Mouse (Mus musculus): Measurements from ENCODE around the gene Mpp2.

Gene Mpp2

DNA sequence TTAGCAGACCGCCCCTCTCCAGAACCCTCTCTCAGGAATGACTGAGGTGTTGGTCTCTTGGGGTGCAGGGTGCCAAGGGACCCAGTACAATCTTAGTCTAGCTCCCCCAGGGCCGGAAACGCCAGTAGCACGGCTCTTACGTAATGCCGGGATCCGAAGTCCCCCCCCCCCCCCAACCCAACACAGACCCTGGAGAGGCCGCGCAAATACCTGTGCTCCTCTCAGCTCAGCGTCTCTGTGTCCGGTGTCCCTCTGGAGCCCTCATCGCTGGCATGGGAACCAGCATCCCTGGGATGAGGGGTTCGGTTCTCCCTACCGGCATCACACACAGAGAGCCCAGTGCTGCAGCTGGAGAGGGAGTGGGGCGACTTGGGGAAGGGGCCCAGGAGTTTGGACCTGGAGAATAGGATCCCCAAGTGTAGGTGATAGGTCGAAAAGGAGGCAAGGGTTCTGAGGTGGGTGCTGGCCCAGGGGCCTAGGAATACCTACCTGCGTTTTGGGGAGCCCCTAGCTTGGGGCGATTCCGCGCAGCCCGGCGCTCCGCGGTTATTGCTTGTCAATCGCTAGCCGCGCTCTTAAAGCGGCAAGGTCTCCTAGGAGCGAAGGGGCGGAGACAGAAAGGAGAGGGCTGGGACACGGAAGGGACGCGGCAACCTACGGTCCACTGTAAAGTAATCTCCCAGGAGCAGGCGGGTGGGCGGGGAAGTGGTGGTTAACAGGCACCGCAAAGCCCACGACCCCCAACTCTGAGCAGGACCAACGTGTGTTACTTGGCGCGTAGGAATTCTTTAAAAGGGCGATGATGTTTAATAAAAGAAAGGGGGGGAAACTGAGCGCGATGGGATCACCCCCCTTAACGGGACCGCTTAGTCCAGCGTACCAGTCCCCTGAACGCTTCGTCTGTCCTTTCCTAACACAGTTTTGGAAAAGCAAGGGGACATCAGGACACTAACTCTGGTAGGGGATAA, at the start of gene Mpp2:
Gene Mpp2, minus strand, starts transcription at position 585 of the 968 bp plus-strand sequence.
- DNase-seq (ENCODE audit: low spot score) = peak; percentile 82

DNA sequence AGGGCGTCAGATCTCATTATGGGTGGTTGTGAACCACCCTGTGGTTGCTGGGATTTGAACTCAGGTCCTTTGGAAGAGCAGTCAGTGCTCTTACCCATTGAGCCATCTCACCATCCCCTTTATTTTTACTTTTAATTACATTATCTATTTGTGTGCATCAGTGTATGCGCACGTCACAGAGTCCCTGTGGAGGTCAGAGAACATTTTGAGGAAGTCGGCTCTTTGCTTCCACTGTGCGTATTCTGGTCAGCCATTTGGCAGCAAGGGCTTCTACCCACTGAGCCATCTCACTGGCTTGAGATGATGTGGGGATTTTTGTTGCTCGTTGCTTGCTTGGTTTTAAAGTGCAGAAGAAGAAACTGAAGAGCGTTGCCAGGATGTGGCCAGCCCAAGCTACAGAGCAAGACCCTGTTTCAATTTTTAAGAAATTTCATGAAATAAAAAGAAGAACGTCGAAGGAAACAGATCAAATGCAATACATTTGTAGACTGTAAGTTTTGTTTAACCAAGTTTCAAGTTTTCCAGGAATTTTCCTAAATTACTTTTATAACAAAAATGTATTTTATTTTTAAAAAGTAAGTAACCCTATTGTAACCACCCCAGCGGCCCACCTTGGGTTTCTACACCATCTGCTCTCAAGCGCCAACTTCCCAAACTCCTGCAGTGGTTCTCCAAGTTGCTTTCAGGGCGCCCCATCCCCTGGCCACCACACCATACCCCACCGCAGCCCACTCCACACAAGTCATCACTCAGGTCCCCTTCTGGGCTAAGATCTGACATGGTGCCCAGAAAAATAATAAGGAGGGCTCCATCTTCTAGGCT, 49.5 kb upstream of the Mpp2 start:
- DNase-seq (ENCODE audit: low spot score) = no peak

DNA sequence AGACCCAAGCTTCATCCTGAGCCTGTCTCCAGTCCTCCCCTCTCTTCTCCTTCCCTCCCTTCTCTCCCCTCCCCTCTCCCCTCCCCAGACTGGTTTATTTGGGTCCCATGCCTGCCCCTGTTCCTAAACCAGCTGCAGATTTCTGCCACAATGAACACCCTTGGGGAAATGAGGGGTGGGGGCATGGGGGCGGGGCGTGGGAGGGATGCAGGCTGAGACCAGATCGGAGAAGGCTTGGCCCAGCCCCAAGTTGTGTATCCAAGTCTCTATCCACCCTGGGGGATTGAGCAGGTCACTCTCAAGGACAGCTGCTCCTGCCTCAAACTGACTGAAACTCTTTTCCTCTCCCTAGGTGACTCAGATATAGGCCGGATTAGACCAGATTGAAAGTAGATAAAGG, 46.2 kb upstream of the Mpp2 start:
- no peak for DNase-seq (ENCODE audit: low spot score)

DNA sequence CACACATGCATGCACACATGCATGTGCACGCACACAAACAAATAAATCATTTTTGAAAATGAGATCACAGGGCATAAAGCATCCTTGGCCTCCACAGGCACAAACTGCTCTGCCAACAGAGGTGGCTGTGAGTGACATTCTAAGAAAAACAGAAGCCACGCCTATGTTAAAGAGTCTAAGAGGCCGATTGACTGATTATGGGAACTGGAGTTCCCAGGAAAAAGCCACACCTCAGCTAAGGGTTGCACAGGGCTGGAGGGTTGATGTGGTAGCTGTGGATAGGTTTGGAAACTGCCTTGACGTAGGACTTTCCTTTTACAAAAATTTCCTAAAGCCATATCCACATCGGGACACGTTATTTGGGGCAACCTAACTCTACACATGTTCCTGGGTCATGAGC, 29.1 kb upstream of the Mpp2 start:
- no peak for DNase-seq (ENCODE audit: low spot score)

DNA sequence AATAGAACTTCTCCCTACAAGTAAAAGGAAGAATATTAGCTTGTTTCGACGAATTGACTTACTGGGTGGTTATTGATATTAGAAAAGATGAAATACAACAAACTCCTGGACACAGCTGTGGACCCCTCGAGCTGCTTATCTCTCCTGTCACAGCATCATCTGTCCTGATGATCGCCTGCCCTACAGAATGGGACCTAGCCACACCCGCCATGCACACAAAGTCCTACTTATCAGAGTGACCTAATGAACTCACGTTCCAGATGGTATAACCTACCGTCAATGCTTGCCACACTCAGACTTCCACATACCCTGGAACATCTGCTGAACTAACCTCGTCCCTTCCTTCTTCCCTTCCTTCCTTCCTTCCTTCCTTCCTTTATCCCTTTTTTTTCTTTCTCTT, 27.9 kb upstream of the Mpp2 start:
- no peak for DNase-seq (ENCODE audit: low spot score)

DNA sequence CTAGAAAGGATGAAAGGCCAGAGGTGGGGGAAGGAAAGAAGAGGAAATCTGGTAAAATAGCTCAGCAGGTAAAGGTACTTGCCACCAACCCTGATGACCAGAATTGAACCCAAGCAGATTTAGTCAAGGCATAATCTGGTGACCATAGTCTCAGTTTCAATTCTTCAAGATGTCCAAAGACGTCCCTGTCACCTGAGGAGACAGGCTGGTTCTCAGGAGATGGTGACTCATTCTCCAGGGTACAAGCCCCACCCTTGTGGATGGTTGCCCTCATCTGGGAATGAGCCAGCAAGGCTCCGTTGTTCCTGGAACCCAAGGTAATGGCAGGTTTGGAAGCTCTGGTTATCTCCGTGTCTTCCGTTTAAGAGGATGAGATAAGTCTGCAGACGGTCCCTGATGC, 23.3 kb upstream of the Mpp2 start:
- no peak for DNase-seq (ENCODE audit: low spot score)

DNA sequence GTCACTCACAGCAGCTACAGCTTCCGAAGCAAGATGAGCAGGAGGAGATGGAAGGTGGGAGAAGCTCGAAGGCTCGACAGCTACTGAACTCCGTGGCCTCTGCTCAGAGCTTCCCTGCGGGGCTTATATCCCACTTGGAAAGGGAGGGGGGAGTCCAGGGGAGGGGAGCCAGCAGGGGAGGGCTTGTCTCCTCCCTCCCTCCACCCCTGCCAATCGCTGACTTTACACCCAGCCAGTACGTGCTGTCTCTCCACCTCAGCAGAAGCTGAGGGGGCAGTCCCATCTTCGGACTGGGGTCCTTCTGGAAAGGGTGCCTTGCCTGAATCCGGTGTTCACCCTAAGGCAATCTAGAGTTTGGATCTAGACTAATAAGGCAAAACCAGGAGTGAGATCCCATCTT, 19.4 kb upstream of the Mpp2 start, which contains the start of gene Pyy:
Gene Pyy, minus strand, starts transcription at position 101 of the 400 bp plus-strand sequence.
- no peak for DNase-seq (ENCODE audit: low spot score)

DNA sequence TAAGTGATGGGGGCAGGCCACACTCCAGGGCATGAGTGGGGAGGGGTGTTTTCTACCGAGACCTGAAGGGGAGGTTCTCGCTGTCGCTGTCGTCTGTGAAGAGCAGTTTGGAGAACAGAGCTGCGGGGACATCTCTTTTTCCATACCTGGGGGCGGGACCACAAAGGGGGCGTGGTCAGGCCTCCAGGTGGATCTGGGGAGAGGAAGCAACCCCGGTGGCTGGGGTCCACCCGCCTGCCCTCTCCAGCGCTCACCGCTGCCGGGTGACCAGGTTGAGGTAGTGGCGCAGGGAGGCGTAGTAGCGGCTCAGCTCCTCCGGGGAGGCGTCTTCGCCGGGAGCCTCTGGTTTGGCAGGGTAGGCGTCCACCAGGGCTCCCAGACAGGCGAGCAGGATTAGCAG, 18.6 kb upstream of the Mpp2 start:
- no peak for DNase-seq (ENCODE audit: low spot score)

DNA sequence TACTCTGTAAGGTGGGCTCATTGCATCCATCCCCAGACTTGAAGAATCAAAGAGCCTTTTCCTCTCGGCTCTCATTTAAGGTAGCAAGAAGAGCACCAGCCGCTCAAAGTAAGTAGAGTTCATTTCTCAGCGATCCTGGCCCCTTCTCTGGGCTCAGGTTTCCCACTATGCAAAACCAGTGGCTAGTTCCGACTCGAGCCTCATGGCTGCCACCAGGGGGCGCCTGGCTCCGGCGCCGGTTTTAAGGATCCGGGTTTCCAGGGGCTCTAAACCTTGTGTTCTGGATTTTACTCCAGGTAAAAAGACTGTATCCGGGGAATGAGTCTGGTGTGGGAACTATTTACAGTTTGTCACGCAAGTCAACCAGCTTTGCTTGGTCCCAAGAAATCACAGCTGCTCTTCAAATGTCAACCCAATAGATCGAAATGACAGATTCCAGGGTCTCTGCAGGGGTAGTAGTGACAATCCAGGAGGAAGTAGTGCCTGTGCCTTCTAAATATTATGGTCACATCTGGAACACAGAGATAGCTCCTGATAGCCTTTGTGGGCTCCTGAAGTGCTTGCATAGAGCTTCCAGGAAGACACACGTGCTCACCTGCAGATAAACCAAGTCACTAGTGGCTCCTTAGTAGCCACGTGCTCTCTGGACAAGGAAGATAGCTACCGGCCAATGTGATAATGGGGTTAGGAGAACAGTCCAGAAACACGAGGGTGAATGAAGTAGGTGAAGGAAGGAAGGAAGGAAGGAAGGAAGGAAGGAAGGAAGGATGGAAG, 14.4 kb upstream of the Mpp2 start:
- peak; percentile 85 for DNase-seq (ENCODE audit: low spot score)

DNA sequence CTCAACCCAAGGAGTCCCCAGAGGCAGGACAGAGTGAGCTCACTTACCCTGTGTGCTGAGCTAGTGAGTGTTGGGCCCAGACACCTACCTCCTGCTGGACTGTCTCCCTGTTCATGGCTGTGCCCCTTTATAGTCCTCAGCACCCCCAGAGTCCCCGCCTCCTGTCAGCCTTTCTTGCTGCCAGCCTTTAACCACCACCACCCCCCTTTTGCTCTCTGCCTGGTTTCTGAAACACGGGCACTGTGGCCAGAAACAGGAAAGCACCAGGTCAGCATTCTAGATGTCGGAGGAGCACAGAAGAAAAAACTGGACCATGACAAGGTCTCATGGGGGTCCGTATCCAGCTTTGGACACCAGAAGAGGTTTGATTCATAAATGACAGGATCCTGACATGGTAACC, 12.9 kb upstream of the Mpp2 start, which contains the start of gene Ppy:
Gene Ppy, minus strand, starts transcription at position 101 of the 400 bp plus-strand sequence.
- no peak for DNase-seq (ENCODE audit: low spot score)

DNA sequence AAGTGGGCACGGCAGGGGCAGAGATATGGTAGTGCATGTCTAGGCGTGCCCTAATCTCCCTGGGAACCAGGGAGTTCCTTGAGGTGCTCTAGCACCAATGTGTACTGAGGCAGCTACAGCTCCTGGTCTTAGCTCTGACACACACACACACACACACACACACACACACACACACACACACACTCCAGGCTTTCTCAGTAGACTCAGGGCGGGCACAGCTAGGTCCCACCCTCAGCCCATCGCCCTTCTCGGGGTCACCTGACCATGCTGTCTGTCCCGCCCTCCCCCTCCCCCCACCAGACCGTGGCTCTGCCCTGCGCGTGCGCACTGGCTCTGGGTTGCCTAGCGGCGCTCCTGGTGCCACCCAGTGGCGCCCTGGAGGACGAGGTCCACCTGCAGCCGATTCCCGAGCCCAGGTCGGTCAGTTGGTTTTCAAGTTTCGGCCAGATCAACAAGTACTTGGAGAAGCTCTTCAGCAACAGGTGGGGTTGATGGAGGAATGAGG, 8.6 kb upstream of the Mpp2 start:
- DNase-seq (ENCODE audit: low spot score) = peak; percentile 93

DNA sequence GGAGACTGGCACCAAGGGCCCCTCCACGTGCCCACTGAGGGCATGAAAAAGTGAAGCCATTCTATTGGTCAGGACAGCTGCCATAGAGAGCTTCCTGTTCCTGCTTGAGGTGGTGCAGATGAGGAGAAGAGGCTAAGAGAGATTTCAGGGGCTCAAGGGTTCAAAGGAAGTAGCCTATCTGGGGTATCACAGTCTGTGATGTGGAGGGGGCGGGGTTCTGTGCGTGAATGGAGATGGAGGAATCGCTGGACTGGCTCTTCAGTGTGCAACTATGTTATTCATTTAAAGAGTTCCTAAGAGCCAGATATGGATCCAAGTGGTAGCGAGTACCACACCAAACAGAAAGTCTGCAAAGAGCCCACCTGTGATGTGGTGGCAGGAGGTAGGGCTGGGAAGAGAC, 8.1 kb upstream of the Mpp2 start:
- no peak for DNase-seq (ENCODE audit: low spot score)

DNA sequence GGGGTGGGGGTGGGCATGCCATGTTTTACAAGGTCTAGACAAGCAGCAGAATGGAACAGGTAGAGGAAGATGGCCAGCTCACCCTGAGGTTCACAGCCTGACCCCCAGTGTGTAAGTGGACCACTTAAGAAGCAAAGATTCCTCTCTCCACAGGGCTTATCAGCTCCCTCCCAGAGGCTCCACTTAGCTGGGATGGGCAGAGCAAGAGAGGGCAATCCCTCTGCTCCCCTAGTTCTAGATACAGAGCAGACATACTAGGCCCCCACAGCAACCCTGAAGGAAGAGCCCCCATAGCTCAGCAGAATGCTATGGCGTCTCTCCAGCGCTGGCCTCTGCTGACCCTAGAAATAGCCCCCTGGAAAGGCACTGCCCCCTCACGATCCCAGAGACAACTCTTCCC, 7.4 kb upstream of the Mpp2 start:
- no peak for DNase-seq (ENCODE audit: low spot score)

DNA sequence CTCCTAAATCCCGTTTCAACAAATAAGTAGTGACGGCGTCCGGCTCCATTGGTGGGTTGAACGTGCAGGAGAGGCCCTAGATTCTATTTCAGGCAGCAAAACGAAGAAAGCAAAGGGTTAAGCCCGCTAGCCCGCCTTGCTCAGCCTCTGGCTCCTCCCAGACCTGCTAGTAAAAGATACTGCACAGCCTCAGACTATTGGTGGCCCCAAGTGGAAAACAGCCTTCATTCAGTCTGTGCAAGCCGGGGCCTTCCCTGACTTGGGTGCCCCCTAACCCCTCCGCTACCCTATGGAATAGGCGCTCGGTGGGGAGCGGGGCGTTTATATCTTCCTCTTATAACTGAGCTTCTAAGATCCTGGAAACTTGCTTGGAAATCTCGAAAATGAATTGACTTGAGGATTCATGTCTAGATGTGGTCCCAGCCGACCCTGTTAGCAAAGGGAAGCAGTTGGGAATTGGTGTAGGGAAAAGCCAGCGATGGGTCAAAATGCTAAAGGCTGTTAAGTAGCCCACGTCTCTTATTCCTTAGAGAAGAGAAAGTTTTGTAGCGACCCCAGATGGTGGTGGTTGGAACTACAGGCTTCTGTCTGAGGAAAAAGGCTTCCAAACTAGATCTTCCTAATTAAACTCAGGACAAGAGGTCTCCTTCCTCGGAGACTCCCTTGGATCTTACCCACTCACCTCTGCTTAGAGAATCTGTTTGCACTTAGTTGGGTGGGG, 933 bp upstream of the Mpp2 start:
- DNase-seq (ENCODE audit: low spot score) = peak; percentile 94

DNA sequence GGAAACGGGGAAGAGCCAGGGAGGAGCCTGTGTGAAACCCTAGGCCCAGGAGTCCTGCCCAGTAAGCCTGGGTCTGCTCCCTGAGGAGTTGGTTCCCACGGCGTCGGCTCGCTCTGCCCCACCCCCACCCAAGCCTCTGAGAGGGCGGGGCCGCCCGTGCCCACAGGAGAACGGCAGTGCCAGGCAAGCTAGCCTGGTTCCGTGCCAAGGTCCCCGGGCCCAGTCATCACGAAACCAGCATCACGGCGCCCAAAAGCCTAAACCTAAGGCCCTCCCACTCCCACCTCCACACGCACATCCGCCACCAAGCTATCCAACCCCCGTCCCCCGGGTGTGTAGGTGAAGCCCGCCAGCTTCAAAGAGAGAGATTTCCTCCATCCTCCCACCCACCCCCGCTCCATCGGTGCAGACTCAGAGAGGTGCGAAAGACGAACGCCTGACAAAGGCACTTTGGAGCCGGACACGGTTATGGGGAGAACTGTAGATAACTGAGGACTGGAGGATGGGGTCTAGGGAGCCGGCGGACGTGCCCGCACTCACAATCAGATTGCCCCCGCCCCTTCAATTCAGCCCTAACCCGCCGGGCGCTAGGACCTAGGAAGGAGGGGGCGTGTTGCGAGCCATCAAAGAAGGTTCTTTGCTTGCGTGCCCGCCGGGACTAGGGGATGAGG, 1.1 kb downstream of the Mpp2 start:
- peak; percentile 88 for DNase-seq (ENCODE audit: low spot score)

DNA sequence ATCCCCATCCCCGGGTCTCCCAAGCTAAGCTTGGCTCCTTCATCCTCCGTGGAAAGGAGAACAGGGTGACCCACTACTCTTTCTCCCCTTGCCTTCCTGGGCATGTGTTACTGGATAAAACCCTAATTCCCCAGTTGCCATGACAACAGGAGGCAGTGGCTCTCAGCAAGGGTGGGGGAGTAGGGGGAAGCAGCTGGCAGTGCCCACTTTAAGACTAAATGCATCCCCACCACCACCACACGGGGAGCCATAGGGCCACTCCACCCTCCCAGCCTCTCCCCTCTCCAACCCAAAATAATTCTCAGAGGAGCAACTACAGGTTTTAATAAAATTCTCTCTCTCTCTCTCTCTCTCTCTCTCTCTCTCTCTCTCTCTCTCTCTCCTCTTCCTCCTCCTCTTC, 2.0 kb downstream of the Mpp2 start:
- peak; percentile 68 for DNase-seq (ENCODE audit: low spot score)

DNA sequence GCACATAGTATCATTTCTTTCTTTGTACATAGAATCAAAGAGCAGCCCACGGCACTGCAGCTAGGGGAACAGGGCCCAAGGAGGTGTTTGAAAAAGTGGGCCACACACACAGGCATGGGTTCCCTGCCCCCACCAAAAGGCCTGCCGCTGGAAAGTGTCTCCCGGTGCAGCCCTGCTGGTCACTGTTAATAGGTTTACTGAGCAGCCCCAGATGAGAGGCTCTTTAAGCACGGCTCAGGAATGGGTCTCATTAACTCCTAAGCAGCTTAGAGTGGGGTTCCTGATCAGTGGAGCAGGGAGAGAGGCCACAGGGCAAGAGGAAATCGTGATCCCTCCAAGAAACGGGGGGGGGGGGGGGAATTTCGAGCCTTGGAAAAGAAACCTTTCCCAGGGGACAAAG, 4.2 kb downstream of the Mpp2 start:
- DNase-seq (ENCODE audit: low spot score) = no peak

DNA sequence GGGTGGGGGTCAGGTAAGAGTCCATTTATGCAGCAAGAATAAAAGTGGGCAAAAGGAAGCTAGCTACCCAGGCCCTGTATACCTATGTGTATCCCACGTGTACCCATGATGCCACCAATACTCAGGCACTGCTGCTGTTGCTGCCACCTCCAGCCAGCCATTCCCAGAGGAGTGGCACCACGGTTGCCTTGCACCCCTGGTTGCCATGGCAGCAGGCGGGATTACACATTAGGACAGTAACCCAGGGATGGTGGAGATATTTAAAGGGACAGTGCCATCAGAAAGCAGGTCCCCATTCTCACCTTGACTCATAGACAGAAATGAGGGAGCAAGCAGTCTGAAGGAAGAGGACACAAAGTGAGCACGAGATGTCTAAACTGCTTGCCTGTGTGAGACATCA, 5.1 kb downstream of the Mpp2 start:
- DNase-seq (ENCODE audit: low spot score) = no peak

DNA sequence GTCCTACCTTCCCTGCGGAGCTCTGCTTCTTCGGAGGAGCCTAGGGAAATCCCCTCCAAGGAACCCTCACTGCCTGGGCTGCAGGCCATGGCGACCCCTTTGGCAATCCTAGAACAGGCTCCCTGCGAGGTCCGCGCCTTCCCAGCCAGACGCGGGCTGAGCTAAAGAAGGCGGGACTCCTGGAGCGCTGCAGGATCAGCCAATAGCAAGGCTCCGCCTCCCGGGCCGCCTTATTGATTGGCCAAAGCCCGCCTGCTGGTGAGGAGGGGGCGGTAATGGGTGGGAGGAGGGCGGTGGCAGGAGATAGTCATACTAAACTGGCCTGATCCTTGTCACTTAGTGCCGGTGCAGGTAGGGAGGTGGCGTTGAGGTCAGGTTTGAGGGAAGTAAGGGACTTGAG, 6.0 kb downstream of the Mpp2 start:
- DNase-seq (ENCODE audit: low spot score) = peak; percentile 90

DNA sequence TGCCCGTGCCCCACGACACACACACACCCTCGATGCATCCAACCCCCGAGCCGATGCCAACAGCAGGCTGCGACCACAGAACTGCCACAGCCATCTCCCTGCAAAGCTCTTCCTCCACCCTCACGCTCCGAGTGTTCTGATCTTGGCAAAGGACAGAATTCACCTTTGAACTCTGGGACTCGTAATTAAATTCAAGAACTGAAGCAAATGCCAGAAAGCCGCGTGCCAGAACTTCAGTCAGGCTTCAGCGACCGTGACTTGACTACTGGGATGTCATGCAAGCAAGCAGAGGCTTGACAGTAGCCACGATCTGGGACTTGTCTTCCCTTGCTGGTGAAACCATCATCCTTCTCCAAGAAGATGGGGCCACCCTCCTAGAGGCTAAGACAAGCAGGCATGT, 14.6 kb downstream of the Mpp2 start:
- no peak for DNase-seq (ENCODE audit: low spot score)

DNA sequence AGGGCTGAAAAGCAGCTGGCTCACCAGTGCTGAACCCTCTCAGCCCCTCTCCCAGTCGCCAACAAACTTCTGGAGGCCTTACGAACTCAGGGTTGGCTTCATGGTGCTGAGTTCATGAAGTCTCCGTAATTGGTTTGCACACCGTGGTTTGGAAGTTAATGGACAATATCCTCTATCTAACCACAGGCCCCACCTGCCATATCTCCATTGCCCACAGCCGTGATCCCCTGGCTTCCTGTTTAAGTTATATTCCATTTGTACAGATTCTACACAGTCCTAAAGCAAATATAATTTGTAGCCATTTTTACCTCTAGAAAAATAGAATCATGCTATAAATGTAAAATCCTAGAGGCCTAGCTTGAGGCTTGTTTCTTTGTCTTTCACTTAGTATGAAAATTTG, 15.6 kb downstream of the Mpp2 start:
- DNase-seq (ENCODE audit: low spot score) = no peak

All from retina, embryonic 14.5 days (tissue).